In genomic region chr17:35700371-35700961, GRCm38 (mm10) we compare ENCODE assay signal across 8 mouse cellular contexts. TPM values are rescaled to one million over a fixed set of nuclear protein-coding genes. Genes with fewer than 3 reads are reported as not detected.
DNase-seq lines count a peak whose midpoint lies in the region; ATAC-seq and TF ChIP-seq lines count a peak whose summit lies in the region.

No protein-coding gene starts in this region.

- H3K4me1 ChIP-seq in ES-E14 (ENCODE audit: control insufficient read depth in 2 of 2, insufficient read depth in 2 of 2, low read length in 2 of 2, poor library complexity in 1 of 2), result peaks cover 5 to 28% of the 10 kb centered on the region in 2 experiments; a peak in 3 of 4 replicates
- H3K4me1 ChIP-seq in hindbrain, embryonic 12.5 days, result peaks cover 59% of the 10 kb centered on the region
- H3K4me1 ChIP-seq in lung, embryonic 16.5 days (replicated peaks; ENCODE audit: control insufficient read depth, insufficient read depth, low read length), result peaks cover 60% of the 10 kb centered on the region

- H3K36me3 ChIP-seq in ES-E14 (ENCODE audit: control insufficient read depth, insufficient read depth, low read length, poor library complexity, severe bottlenecking), result no peaks in the 10 kb centered on the region
- peaks cover 6% of the 10 kb centered on the region; the same call in 1 of the 2 replicates for H3K36me3 ChIP-seq in hindbrain, embryonic 12.5 days
- no peaks in the 10 kb centered on the region; the same call in 1 of the 2 replicates for H3K36me3 ChIP-seq in lung, embryonic 16.5 days (ENCODE audit: control insufficient read depth, insufficient read depth, low read length)

- no peak overlapping the region for H3K27ac ChIP-seq in ES-E14 (ENCODE audit: insufficient read depth, low read depth, low read length, poor library complexity, severe bottlenecking)
- peak overlapping the region; percentile 99 for H3K27ac ChIP-seq in hindbrain, embryonic 12.5 days
- peak overlapping the region; percentile 99 for H3K27ac ChIP-seq in lung, embryonic 16.5 days (ENCODE audit: low read length)

- peak; percentile 29 for ATAC-seq in hindbrain, embryonic 12.5 days (ENCODE audit: low FRiP score)
- peak; percentile 82 for ATAC-seq in lung, embryonic 16.5 days (ENCODE audit: low read depth)

- peak overlapping the region; percentile 70 for H3K4me2 ChIP-seq in hindbrain, embryonic 12.5 days (replicated peaks)
- peak overlapping the region; percentile 77 for H3K4me2 ChIP-seq in lung, embryonic 16.5 days (ENCODE audit: low read depth, low read length)

- DNase-seq in ES-E14 (ENCODE audit: low read depth, low spot score), result no peak
- peak; percentile 85 to 89 for DNase-seq in cerebellum, adult 18-20 months
- peak; percentile 68 to 71 for DNase-seq in frontal cortex, postnatal 14 days (ENCODE audit: low spot score in 2 of 2)
- peak; percentile 84 to 86 for DNase-seq in layer of hippocampus, postnatal 14 days (ENCODE audit: low spot score in 2 of 2)
- peak; percentile 66 for DNase-seq in retina, embryonic 14.5 days (ENCODE audit: low spot score)
- DNase-seq in urinary bladder, postnatal 10 days (ENCODE audit: low spot score), result peak; percentile 62

- H3K27me3 ChIP-seq in hindbrain, embryonic 12.5 days, result no peaks in the 10 kb centered on the region
- no peaks in the 10 kb centered on the region for H3K27me3 ChIP-seq in lung, embryonic 16.5 days (ENCODE audit: control insufficient read depth, insufficient read depth, low read depth, low read length)

- peak overlapping the region; percentile 67 to 81 for H3K4me3 ChIP-seq in ES-E14 (ENCODE audit: insufficient read depth in 1 of 2, low read depth in 1 of 2, low read length in 2 of 2, poor library complexity in 1 of 2, severe bottlenecking in 1 of 2)
- H3K4me3 ChIP-seq in hindbrain, embryonic 12.5 days, result peak overlapping the region; percentile 85
- H3K4me3 ChIP-seq in lung, embryonic 16.5 days (ENCODE audit: low read length), result peak overlapping the region; percentile 70

- 1% methylated on average over 60 of the region's 66 CpGs for WGBS in hindbrain, embryonic 12.5 days
- 1% methylated on average over 33 of the region's 66 CpGs for WGBS in lung, embryonic 16.5 days

- H3K9me3 ChIP-seq in ES-E14 (ENCODE audit: control insufficient read depth, insufficient read depth, low read depth, low read length), result no peaks in the 10 kb centered on the region
- H3K9me3 ChIP-seq in hindbrain, embryonic 12.5 days (replicated peaks), result no peaks in the 10 kb centered on the region
- peaks cover 1% of the 10 kb centered on the region for H3K9me3 ChIP-seq in lung, embryonic 16.5 days (ENCODE audit: control insufficient read depth, low read length)

- in situ Hi-C loops in ES-E14 (cut with MboI; ENCODE audit: low sequenced_read_pairs in 2 of 2, unreplicated experiment in 2 of 2), result no loop called here

- peak overlapping the region; percentile 72 for H3K9ac ChIP-seq in ES-E14 (ENCODE audit: insufficient read depth, low read depth, low read length, poor library complexity, severe bottlenecking)
- peak overlapping the region; percentile 97 for H3K9ac ChIP-seq in hindbrain, embryonic 12.5 days
- peak overlapping the region; percentile 88 for H3K9ac ChIP-seq in lung, embryonic 16.5 days (ENCODE audit: low read length)

TF ChIP-seq in ES-E14, 5 proteins besides CTCF, POLR2A, EP300 and RAD21:
- no peak for TF ChIP-seq MAFK (IDR thresholded peaks at IDR 0.05; ENCODE audit: insufficient read depth, low read depth, low read length)
- no peak for TF ChIP-seq ZNF384 (IDR thresholded peaks at IDR 0.05; ENCODE audit: low read depth, low read length)
- TF ChIP-seq CHD2 (IDR thresholded peaks at IDR 0.05; ENCODE audit: low read depth, low read length), result no peak
- TF ChIP-seq ZC3H11A (IDR thresholded peaks at IDR 0.05; ENCODE audit: borderline replicate concordance, low read depth, low read length), result no peak

RNA-seq across cellular contexts. Expression of gene Ddr1, which starts 4.0 kb away (rescaled TPM):
- total RNA-seq in ES-E14 (2012; rRNA removed), result 46.0 and 78.8 TPM in 2 replicates
- 168 and 182 TPM in 2 replicates for polyA plus RNA-seq in hindbrain, embryonic 12.5 days (2016; fragmentation: Nextera tagmentation; extraction: Ambion mirVana)
- total RNA-seq in layer of hippocampus, postnatal 14 days (2021), result 10 to 100 TPM; 73.6 to 81.0 TPM
- polyA plus RNA-seq in lung, embryonic 16.5 days (2015; fragmentation: Nextera tagmentation; extraction: Ambion mirVana), result 50.5 and 51.3 TPM in 2 replicates

RNA-seq across cellular contexts. Expression of gene Gtf2h4, which starts 26.9 kb away (rescaled TPM):
- 75.3 and 83.0 TPM in 2 replicates for total RNA-seq in ES-E14 (2012; rRNA removed)
- polyA plus RNA-seq in hindbrain, embryonic 12.5 days (2016; fragmentation: Nextera tagmentation; extraction: Ambion mirVana), result 34.7 and 37.7 TPM in 2 replicates
- total RNA-seq in layer of hippocampus, postnatal 14 days (2021), result 10 to 100 TPM; 23.9 to 25.8 TPM
- polyA plus RNA-seq in lung, embryonic 16.5 days (2015; fragmentation: Nextera tagmentation; extraction: Ambion mirVana), result 47.5 and 48.0 TPM in 2 replicates

RNA-seq across cellular contexts. Expression of gene Vars2, which starts 33.1 kb away (rescaled TPM):
- total RNA-seq in ES-E14 (2012; rRNA removed), result 58.5 and 90.3 TPM in 2 replicates
- 16.5 and 16.9 TPM in 2 replicates for polyA plus RNA-seq in hindbrain, embryonic 12.5 days (2016; fragmentation: Nextera tagmentation; extraction: Ambion mirVana)
- 10 to 100 TPM; 34.3 to 34.8 TPM for total RNA-seq in layer of hippocampus, postnatal 14 days (2021)
- polyA plus RNA-seq in lung, embryonic 16.5 days (2015; fragmentation: Nextera tagmentation; extraction: Ambion mirVana), result 22.8 and 25.4 TPM in 2 replicates

RNA-seq across cellular contexts. Expression of gene Mucl3, which starts 57.0 kb away (rescaled TPM):
- total RNA-seq in ES-E14 (2012; rRNA removed), result 0.85 and 1.1 TPM in 2 replicates
- polyA plus RNA-seq in hindbrain, embryonic 12.5 days (2016; fragmentation: Nextera tagmentation; extraction: Ambion mirVana), result 0.15 and 0.20 TPM in 2 replicates
- not detected for total RNA-seq in layer of hippocampus, postnatal 14 days (2021)
- 1.7 and 1.9 TPM in 2 replicates for polyA plus RNA-seq in lung, embryonic 16.5 days (2015; fragmentation: Nextera tagmentation; extraction: Ambion mirVana)
